Mouse (Mus musculus) embryonic fibroblast, embryonic 13.5 days (primary cell): Measurements from ENCODE around the gene Tsc22d3.

ENCODE experiments used
- CTCF ChIP-seq: IDR thresholded peaks from 2 replicates; pipeline ENCODE4 v1.5.1; 2011; ENCODE audit warnings: mild to moderate bottlenecking, control low read depth, low read length, moderate library complexity, borderline replicate concordance; ENCODE audit not compliant: insufficient read depth
- POLR2A ChIP-seq: IDR thresholded peaks from 2 replicates; pipeline ENCODE4 v1.6.1; 2011; ENCODE audit warnings: low read depth, mild to moderate bottlenecking, control low read depth, low read length, moderate library complexity

DNA sequence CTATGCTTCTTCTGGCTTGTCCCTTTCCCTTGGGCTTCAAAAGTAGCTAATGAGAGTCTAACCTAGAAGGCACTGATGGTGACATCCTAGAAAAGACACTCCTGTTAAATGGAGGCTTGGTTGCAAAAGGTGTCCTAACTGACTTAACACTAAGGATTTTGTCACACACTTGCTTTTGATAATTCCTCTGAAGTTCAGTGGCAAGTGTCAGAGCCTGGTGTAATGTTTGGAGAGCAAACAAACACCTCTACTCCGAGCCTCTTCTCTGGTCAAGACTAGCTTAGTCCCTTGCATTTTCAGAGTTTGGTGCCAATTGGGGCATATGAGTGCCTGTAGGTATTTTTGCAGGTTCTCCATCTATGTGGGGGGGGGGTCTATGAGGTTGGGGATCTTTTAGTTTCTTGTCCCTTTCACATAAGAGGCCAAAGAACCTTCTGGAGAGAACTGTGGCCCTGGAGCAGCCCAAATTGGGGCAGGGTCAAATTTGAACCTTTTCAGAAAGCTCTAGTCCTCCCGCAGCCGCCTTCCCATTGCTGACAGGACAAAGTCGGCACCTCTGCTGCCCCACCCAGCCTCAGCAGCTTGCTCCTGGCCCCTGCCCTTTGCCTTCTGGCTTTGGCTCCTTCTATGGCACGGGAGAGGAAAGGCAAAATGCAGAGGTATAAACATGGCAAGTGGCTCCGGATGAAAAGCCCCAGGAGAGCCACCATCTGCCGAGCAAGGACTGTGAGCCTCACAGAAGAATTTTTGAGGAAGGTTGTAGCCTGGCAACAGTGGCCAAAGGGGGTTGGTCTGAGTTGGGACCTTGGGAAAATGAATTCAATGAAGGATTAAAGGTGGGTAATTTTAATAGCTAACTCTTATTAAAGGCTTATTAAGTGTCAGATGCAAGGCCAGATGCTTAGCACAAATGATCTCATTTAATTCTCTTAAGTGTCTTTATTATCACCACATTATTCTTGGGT, 88.5 kb downstream of the Tsc22d3 start:
- TF ChIP-seq CTCF = no peak
- TF ChIP-seq POLR2A = no peak
